Mouse (Mus musculus) thymus, adult 2 months (tissue): ENCODE measurements around the gene Ankrd54.

Source experiments
- CTCF ChIP-seq: fragments of 200-500 bp; IDR thresholded peaks from 2 replicates; pipeline ENCODE4 v1.5.1; 2012; ENCODE audit warnings: mild to moderate bottlenecking, control low read depth, low read length, moderate library complexity, borderline replicate concordance; ENCODE audit not compliant: control insufficient read depth, poor library complexity, insufficient read depth; ENCODE audit errors: extremely low read depth
- POLR2A ChIP-seq: fragments of 200-500 bp; IDR thresholded peaks from 2 replicates; pipeline ENCODE4 v1.6.1; 2012; ENCODE audit warnings: mild to moderate bottlenecking, low read length, control low read depth, moderate library complexity; ENCODE audit not compliant: control insufficient read depth, poor library complexity, insufficient read depth; ENCODE audit errors: extremely low read depth

DNA sequence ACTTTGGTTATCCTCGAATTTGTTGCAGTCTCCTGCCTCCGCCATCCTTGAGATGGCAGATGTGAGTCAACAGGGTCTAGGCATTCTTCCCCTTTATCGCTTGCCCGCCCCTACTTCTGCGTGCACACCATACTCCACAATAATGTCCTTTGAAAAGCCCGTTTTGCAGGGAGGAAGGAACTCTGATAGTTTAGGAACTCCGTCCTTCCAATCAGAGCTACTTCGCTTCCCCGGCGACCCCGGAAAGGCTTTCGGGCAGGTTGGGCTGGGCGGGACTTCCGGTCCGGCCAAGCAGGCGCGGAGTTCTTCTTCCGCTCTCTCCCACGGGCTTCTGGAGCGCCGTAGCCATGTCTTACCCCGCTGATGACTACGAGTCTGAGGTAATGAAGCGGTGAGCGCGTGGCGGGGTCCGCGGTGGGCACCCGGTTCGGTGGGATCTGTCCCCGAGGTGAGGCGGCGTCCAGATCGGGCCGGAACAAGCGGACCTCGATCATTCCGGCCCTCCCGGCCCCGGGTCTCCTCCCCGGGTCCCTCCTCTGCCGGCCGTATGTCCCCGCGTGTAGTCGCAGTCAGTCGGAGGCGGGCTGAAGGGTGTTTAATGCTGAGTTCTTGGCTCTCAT, 12.3 kb upstream of the Ankrd54 start, which contains the start of gene Eif3l:
- TF ChIP-seq CTCF (0 out of 2 replicates have a peak, but pooled peaks have one; percentile 29), POLR2A (peak; percentile 47)
